Mouse (Mus musculus) lung, embryonic 16.5 days (tissue): ENCODE data around the gene Eif4a3. TPM values are rescaled to one million over a fixed set of nuclear protein-coding genes. Genes with fewer than 3 reads are reported as not detected.
"Not testable (repeated sequence)": the region's sequence is repeated elsewhere in the genome, so short reads cannot be mapped to it uniquely, and the experiment has no call there.

Experiments used
- ATAC-seq: fragments of 200-750 bp; cut with Nextera tagmentation; 2 replicates; pipeline ENCODE4 v1.8.0; 2017; ENCODE audit warnings: low read depth, mild to moderate bottlenecking, moderate library complexity
- H3K27ac ChIP-seq: fragments of 300-500 bp; sonication (generic); 2 replicates; pipeline ENCODE4 v1.5.1; 2014; ENCODE audit warnings: mild to moderate bottlenecking, control low read depth, low read length
- H3K27me3 ChIP-seq: fragments of 300-500 bp; sonication (generic); 2 replicates; pipeline ENCODE4 v1.6.1; 2014; ENCODE audit warnings: low read depth, low read length, mixed read lengths; ENCODE audit not compliant: control insufficient read depth, insufficient read depth
- H3K36me3 ChIP-seq: fragments of 300-500 bp; sonication (generic); 2 replicates; pipeline ENCODE4 v1.6.1; 2014; ENCODE audit warnings: low read length; ENCODE audit not compliant: control insufficient read depth, insufficient read depth
- H3K4me1 ChIP-seq: fragments of 300-500 bp; sonication (generic); replicated peaks from 2 replicates; pipeline ENCODE4 v1.6.1; 2014; ENCODE audit warnings: low read length, mixed read lengths; ENCODE audit not compliant: control insufficient read depth, insufficient read depth
- H3K4me2 ChIP-seq: fragments of 300-500 bp; sonication (generic); 2 replicates; pipeline ENCODE4 v1.6.1; 2014; ENCODE audit warnings: low read depth, low read length, control low read depth
- H3K4me3 ChIP-seq: fragments of 300-500 bp; sonication (generic); 2 replicates; pipeline ENCODE4 v1.5.1; 2014; ENCODE audit warnings: mild to moderate bottlenecking, low read length, control low read depth
- H3K9ac ChIP-seq: fragments of 300-500 bp; sonication (generic); 2 replicates; pipeline ENCODE4 v1.6.1; 2014; ENCODE audit warnings: low read length, control low read depth
- H3K9me3 ChIP-seq: fragments of 300-500 bp; sonication (generic); 2 replicates; pipeline ENCODE4 v1.6.1; 2016; ENCODE audit warnings: low read length; ENCODE audit not compliant: control insufficient read depth
- WGBS: fragments of 180-500 bp; shearing (Covaris S2); extraction: QIAGEN DNeasy Blood & Tissue Kit; methylation state at CpG from one replicate; pipeline ENCODE4 v1.1.7; 2014; 5-methylcytosine and 5-hydroxymethylcytosine counted together
- polyA plus RNA-seq: library from polyadenylated mRNA; unstranded; fragments of >200 nt; fragmentation: Nextera tagmentation; extraction: Ambion mirVana; gene quantifications from 2 replicates; pipeline ENCODE4 v1.2.1, GENCODE M21; 2015

The Eif4a3 gene
- polyA plus RNA-seq, 1 experiment from 2014 or later: 339 TPM

- 85% methylated on average over 8 of the region's 8 CpGs for WGBS
- no peak for ATAC-seq
- H3K9me3 ChIP-seq: no peaks in the 10 kb centered on the region
- no peaks in the 10 kb centered on the region for H3K27me3 ChIP-seq
- no peak overlapping the region for H3K4me3 ChIP-seq
- H3K4me1 ChIP-seq: peaks cover 10% of the 10 kb centered on the region
- H3K27ac ChIP-seq: no peak overlapping the region
- peaks cover 13% of the 10 kb centered on the region for H3K36me3 ChIP-seq
- H3K9ac ChIP-seq: no peak overlapping the region
- no peak overlapping the region for H3K4me2 ChIP-seq
Measured at GRCm38 (mm10) chr11:119273186-119273930, 26.5 kb downstream of the Eif4a3 start.

- not testable (repeated sequence) for H3K4me3 ChIP-seq, H3K27ac ChIP-seq, H3K9ac ChIP-seq, H3K4me2 ChIP-seq, H3K9me3 ChIP-seq, H3K27me3 ChIP-seq, ATAC-seq
- H3K4me1 ChIP-seq: peaks cover 14% of the 10 kb centered on the region
- 74% methylated on average over 3 of the region's 3 CpGs for WGBS
- H3K36me3 ChIP-seq: peaks cover 13% of the 10 kb centered on the region
Measured at GRCm38 (mm10) chr11:119272492-119272891, 27.4 kb downstream of the Eif4a3 start.

DNA sequence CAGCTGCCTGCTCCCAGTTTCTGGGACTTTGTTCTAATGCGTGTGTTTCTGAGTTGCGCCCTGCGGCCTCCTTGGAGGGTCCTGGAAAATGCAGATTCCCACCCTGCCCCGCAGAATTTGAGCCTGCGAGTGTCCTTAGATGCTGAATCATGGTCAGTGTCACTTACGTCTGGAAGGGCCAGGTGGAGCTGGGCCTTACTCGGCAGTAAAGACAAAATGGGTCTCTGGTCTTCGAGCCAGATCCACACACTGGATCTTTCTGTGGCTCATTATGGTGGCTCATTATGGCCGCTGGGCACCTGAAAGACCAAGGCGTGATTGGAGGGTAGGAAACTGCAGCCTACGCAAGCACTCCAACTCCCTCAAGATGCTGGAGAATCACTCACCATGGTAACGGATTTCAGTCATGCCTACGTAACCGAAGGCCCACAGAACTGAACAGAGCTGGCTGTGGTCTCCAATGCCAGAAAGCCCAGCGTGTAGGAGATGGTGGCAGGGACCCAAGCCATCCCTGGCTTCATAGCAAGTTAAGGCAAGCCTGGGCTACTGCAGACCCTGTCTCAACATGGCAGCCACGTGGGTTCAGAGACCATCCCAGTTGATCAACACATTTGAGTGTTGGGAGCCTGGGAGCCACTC is 31.2 kb downstream of the Eif4a3 start:
- Histone ChIP-seq H3K4me1 (peaks cover 17% of the 10 kb centered on the region), H3K9ac (peak overlapping the region; percentile 87), H3K4me3 (peak overlapping the region; percentile 80), H3K36me3 (peaks cover 5% of the 10 kb centered on the region), H3K27me3 (no peaks in the 10 kb centered on the region), H3K4me2 (peak overlapping the region; percentile 98), H3K9me3 (no peaks in the 10 kb centered on the region), H3K27ac (no peak overlapping the region)
- no peak for ATAC-seq
- 68% methylated on average over 16 of the region's 16 CpGs for WGBS

- Histone ChIP-seq H3K9me3 (no peaks in the 10 kb centered on the region), H3K4me1 (peaks cover 17% of the 10 kb centered on the region), H3K4me3 (peak within 1 kb of the TSS; percentile 80), H3K27ac (0 out of 2 replicates have a peak within 1 kb of the TSS, but pooled peaks have one; percentile 25), H3K4me2 (peak within 1 kb of the TSS; percentile 98), H3K9ac (peak within 1 kb of the TSS; percentile 87), H3K36me3 (peaks cover 3% of the 10 kb centered on the region), H3K27me3 (no peaks in the 10 kb centered on the region)
- 2% methylated on average over 52 of the region's 52 CpGs for WGBS
- peak; percentile 89 for ATAC-seq
Measured at GRCm38 (mm10) chr11:119267768-119268556, 31.9 kb downstream of the Eif4a3 start, which contains the start of gene Gaa. Gene Gaa (plus strand): TSS chr11:119267887.

DNA sequence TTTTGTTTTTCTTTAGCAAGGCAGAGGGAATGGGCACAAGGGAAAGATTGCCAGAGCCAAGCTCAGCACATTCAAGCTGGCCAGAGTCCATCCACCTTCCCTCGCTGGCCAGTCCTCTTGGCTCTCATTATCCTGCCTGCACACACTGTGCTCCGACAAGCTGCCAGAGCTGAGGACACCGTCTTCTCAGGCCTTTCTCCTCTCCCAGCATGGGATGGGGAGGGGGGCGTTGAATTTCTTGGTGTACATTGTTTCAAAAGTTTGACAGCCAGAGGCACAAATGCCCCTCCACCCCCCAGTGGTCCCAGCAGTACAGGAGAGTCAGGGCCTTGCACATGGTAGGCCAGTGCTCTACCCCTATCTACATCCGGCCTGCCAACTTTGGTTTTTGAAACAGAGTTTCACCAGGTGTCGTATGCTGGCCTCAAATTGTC is 32.6 kb downstream of the Eif4a3 start:
- Histone ChIP-seq H3K36me3 (no peaks in the 10 kb centered on the region), H3K9ac (peak overlapping the region; percentile 13; the same call in 1 of the 2 replicates), H3K4me1 (peaks cover 17% of the 10 kb centered on the region), H3K27me3 (no peaks in the 10 kb centered on the region), H3K4me2 (peak overlapping the region; percentile 98), H3K4me3 (peak overlapping the region; percentile 80; the same call in 1 of the 2 replicates), H3K27ac (no peak overlapping the region), H3K9me3 (no peaks in the 10 kb centered on the region)
- WGBS: 43% methylated on average over 6 of the region's 6 CpGs
- peak; percentile 13 for ATAC-seq

DNA sequence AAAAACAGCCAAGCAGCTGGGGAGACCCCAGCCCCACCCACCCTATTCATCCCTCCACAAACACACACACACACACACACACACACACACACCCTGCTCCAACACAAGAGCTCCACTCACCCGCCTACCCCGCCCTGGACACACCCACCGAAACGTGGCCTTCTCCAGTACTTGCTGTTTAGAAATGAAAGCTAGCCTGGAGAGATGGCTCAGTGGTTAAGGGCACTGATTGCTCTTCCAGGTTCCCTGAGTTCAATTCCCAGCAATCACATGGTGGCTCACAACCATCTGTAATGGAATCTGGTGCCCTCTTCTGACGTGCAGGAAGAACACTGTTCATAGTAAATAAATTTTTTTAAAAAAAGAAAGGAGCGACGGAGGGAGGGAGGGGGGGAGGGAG is 34.1 kb downstream of the Eif4a3 start:
- Histone ChIP-seq H3K27ac (no peak overlapping the region), H3K4me2 (no peak overlapping the region), H3K36me3 (no peaks in the 10 kb centered on the region), H3K4me3 (no peak overlapping the region), H3K9ac (no peak overlapping the region), H3K27me3 (no peaks in the 10 kb centered on the region), H3K9me3 (no peaks in the 10 kb centered on the region), H3K4me1 (peaks cover 14% of the 10 kb centered on the region)
- ATAC-seq: no peak
- 70% methylated on average over 7 of the region's 7 CpGs for WGBS

- H3K4me2 ChIP-seq: no peak overlapping the region
- H3K27ac ChIP-seq: no peak overlapping the region
- no peaks in the 10 kb centered on the region for H3K9me3 ChIP-seq
- H3K36me3 ChIP-seq: no peaks in the 10 kb centered on the region
- no peak for ATAC-seq
- WGBS: 87% methylated on average over 13 of the region's 13 CpGs
- H3K4me1 ChIP-seq: peaks cover 14% of the 10 kb centered on the region
- no peak overlapping the region for H3K4me3 ChIP-seq
- H3K9ac ChIP-seq: no peak overlapping the region
- H3K27me3 ChIP-seq: no peaks in the 10 kb centered on the region
Measured at GRCm38 (mm10) chr11:119264413-119264812, 35.5 kb downstream of the Eif4a3 start.

GRCm38 (mm10) chr11:119259977-119260376 is 39.9 kb downstream of the Eif4a3 start:
- WGBS: 85% methylated on average over 8 of the region's 8 CpGs
- H3K4me3 ChIP-seq: no peak overlapping the region
- H3K4me1 ChIP-seq: no peaks in the 10 kb centered on the region; the same call in 1 of the 2 replicates
- no peak overlapping the region for H3K9ac ChIP-seq
- H3K9me3 ChIP-seq: no peaks in the 10 kb centered on the region
- no peak overlapping the region for H3K4me2 ChIP-seq
- no peaks in the 10 kb centered on the region for H3K36me3 ChIP-seq
- no peaks in the 10 kb centered on the region for H3K27me3 ChIP-seq
- no peak for ATAC-seq
- H3K27ac ChIP-seq: no peak overlapping the region
